Mouse (Mus musculus): ENCODE measurements around the gene Foxc1. TPM values are rescaled to one million over a fixed set of nuclear protein-coding genes. Genes with fewer than 3 reads are reported as not detected.
A peak's percentile ranks its signal among the peaks of the same experiment; 100 is the strongest.

The Foxc1 gene
- polyA plus RNA-seq, 1 experiment from 2014 or later: 0.28 TPM

- no peaks in the 10 kb centered on the region for H3K9me3 ChIP-seq
- peaks cover 31% of the 10 kb centered on the region for H3K27me3 ChIP-seq (replicated peaks)
- peak overlapping the region; percentile 30 for H3K4me3 ChIP-seq (replicated peaks)
- H3K27ac ChIP-seq: no peak overlapping the region
- ATAC-seq (ENCODE audit: insufficient read depth, low FRiP score, low read depth): peak; percentile 76; the same call in 1 of the 2 replicates
- no peak overlapping the region for H3K9ac ChIP-seq
- 0 out of 2 replicates have a peak, but pooled peaks cover 6% of the 10 kb centered on the region for H3K4me1 ChIP-seq
- peak overlapping the region; percentile 55 for H3K4me2 ChIP-seq
- H3K36me3 ChIP-seq: no peaks in the 10 kb centered on the region
- 10% methylated on average over 16 of the region's 16 CpGs for WGBS
These were observed 14.2 kb downstream of the Foxc1 start for GRCm38 (mm10) chr13:31820587-31821017.

GRCm38 (mm10) chr13:31821050-31821449, 14.6 kb downstream of the Foxc1 start:
- Histone ChIP-seq H3K36me3 (no peaks in the 10 kb centered on the region), H3K27me3 (replicated peaks) (peaks cover 27% of the 10 kb centered on the region), H3K9ac (no peak overlapping the region), H3K4me3 (replicated peaks) (peak overlapping the region; percentile 30; the same call in 1 of the 2 replicates), H3K4me2 (peak overlapping the region; percentile 55), H3K9me3 (no peaks in the 10 kb centered on the region), H3K27ac (no peak overlapping the region), H3K4me1 (0 out of 2 replicates have a peak, but pooled peaks cover 6% of the 10 kb centered on the region)
- no peak for ATAC-seq (ENCODE audit: insufficient read depth, low FRiP score, low read depth)
- WGBS: 40% methylated on average over 6 of the region's 6 CpGs

- no peak overlapping the region for H3K9ac ChIP-seq
- ATAC-seq (ENCODE audit: insufficient read depth, low FRiP score, low read depth): no peak
- no peak overlapping the region for H3K4me2 ChIP-seq
- H3K9me3 ChIP-seq: no peaks in the 10 kb centered on the region
- H3K27ac ChIP-seq: no peak overlapping the region
- H3K4me1 ChIP-seq: 0 out of 2 replicates have a peak, but pooled peaks cover 6% of the 10 kb centered on the region
- H3K36me3 ChIP-seq: no peaks in the 10 kb centered on the region
- peaks cover 19% of the 10 kb centered on the region for H3K27me3 ChIP-seq (replicated peaks)
- H3K4me3 ChIP-seq (replicated peaks): no peak overlapping the region
- WGBS: 36% methylated on average over 5 of the region's 5 CpGs
These were observed 16.9 kb downstream of the Foxc1 start for GRCm38 (mm10) chr13:31823316-31823715.

- H3K27me3 ChIP-seq (replicated peaks): peaks cover 6% of the 10 kb centered on the region; the same call in 1 of the 2 replicates
- ATAC-seq (ENCODE audit: insufficient read depth, low FRiP score, low read depth): no peak
- 0 out of 2 replicates have a peak, but pooled peaks cover 4% of the 10 kb centered on the region for H3K4me1 ChIP-seq
- 91% methylated on average over 1 of the region's 1 CpGs for WGBS
- H3K4me3 ChIP-seq (replicated peaks): no peak overlapping the region
- no peak overlapping the region for H3K27ac ChIP-seq
- H3K36me3 ChIP-seq: no peaks in the 10 kb centered on the region
- H3K9ac ChIP-seq: no peak overlapping the region
- H3K4me2 ChIP-seq: no peak overlapping the region
- no peaks in the 10 kb centered on the region for H3K9me3 ChIP-seq
These were observed 18.7 kb downstream of the Foxc1 start for GRCm38 (mm10) chr13:31825180-31825579.

- no peak overlapping the region for H3K27ac ChIP-seq
- no peak overlapping the region for H3K4me3 ChIP-seq (replicated peaks)
- no peaks in the 10 kb centered on the region for H3K9me3 ChIP-seq
- H3K4me2 ChIP-seq: no peak overlapping the region
- H3K36me3 ChIP-seq: no peaks in the 10 kb centered on the region
- no peak overlapping the region for H3K9ac ChIP-seq
- peaks cover 6% of the 10 kb centered on the region; the same call in 1 of the 2 replicates for H3K27me3 ChIP-seq (replicated peaks)
- no peaks in the 10 kb centered on the region for H3K4me1 ChIP-seq
- WGBS: 80% methylated on average over 5 of the region's 5 CpGs
- no peak for ATAC-seq (ENCODE audit: insufficient read depth, low FRiP score, low read depth)
These were observed 20.7 kb downstream of the Foxc1 start for GRCm38 (mm10) chr13:31827160-31827559.

GRCm38 (mm10) chr13:31827820-31828332, 21.4 kb downstream of the Foxc1 start:
- Histone ChIP-seq H3K4me2 (no peak overlapping the region), H3K27me3 (replicated peaks) (peaks cover 6% of the 10 kb centered on the region; the same call in 1 of the 2 replicates), H3K4me1 (no peaks in the 10 kb centered on the region), H3K9me3 (no peaks in the 10 kb centered on the region), H3K9ac (no peak overlapping the region), H3K27ac (no peak overlapping the region), H3K4me3 (replicated peaks) (no peak overlapping the region), H3K36me3 (no peaks in the 10 kb centered on the region)
- no peak for ATAC-seq (ENCODE audit: insufficient read depth, low FRiP score, low read depth)
- WGBS: 38% methylated on average over 3 of the region's 3 CpGs

- Histone ChIP-seq H3K4me3 (replicated peaks) (no peak overlapping the region), H3K36me3 (no peaks in the 10 kb centered on the region), H3K27me3 (replicated peaks) (peaks cover 6% of the 10 kb centered on the region; the same call in 1 of the 2 replicates), H3K9ac (no peak overlapping the region), H3K4me1 (no peaks in the 10 kb centered on the region), H3K27ac (no peak overlapping the region), H3K4me2 (no peak overlapping the region), H3K9me3 (no peaks in the 10 kb centered on the region)
- WGBS: 91% methylated on average over 4 of the region's 4 CpGs
- ATAC-seq (ENCODE audit: insufficient read depth, low FRiP score, low read depth): no peak
These were observed 22.0 kb downstream of the Foxc1 start for GRCm38 (mm10) chr13:31828446-31828845.

- Histone ChIP-seq H3K27ac (no peak overlapping the region), H3K9me3 (no peaks in the 10 kb centered on the region), H3K27me3 (replicated peaks) (peaks cover 3% of the 10 kb centered on the region; the same call in 1 of the 2 replicates), H3K4me3 (replicated peaks) (no peak overlapping the region), H3K4me1 (no peaks in the 10 kb centered on the region), H3K36me3 (no peaks in the 10 kb centered on the region), H3K9ac (no peak overlapping the region), H3K4me2 (no peak overlapping the region)
- 40% methylated on average over 9 of the region's 9 CpGs for WGBS
- no peak for ATAC-seq (ENCODE audit: insufficient read depth, low FRiP score, low read depth)
These were observed 23.9 kb downstream of the Foxc1 start for GRCm38 (mm10) chr13:31830332-31830731.

GRCm38 (mm10) chr13:31835802-31836201, 29.4 kb downstream of the Foxc1 start:
- Histone ChIP-seq H3K4me1 (no peaks in the 10 kb centered on the region), H3K9ac (no peak overlapping the region), H3K27me3 (replicated peaks) (no peaks in the 10 kb centered on the region), H3K4me3 (replicated peaks) (no peak overlapping the region), H3K9me3 (no peaks in the 10 kb centered on the region), H3K4me2 (no peak overlapping the region), H3K27ac (no peak overlapping the region), H3K36me3 (no peaks in the 10 kb centered on the region)
- 65% methylated on average over 4 of the region's 4 CpGs for WGBS
- ATAC-seq (ENCODE audit: insufficient read depth, low FRiP score, low read depth): no peak

- H3K36me3 ChIP-seq: no peaks in the 10 kb centered on the region
- H3K4me1 ChIP-seq: no peaks in the 10 kb centered on the region
- WGBS: 47% methylated on average over 5 of the region's 5 CpGs
- no peak overlapping the region for H3K4me3 ChIP-seq (replicated peaks)
- 0 out of 2 replicates have a peak, but pooled peaks cover under 1% of the 10 kb centered on the region for H3K27me3 ChIP-seq (replicated peaks)
- no peak overlapping the region for H3K4me2 ChIP-seq
- no peak for ATAC-seq (ENCODE audit: insufficient read depth, low FRiP score, low read depth)
- H3K9ac ChIP-seq: no peak overlapping the region
- H3K27ac ChIP-seq: no peak overlapping the region
- H3K9me3 ChIP-seq: no peaks in the 10 kb centered on the region
These were observed 43.0 kb downstream of the Foxc1 start for GRCm38 (mm10) chr13:31849258-31849971.

- H3K27ac ChIP-seq: no peak overlapping the region
- no peak overlapping the region for H3K4me2 ChIP-seq
- 56% methylated on average over 2 of the region's 2 CpGs for WGBS
- no peak overlapping the region for H3K9ac ChIP-seq
- H3K4me3 ChIP-seq (replicated peaks): no peak overlapping the region
- no peaks in the 10 kb centered on the region for H3K36me3 ChIP-seq
- ATAC-seq (ENCODE audit: insufficient read depth, low FRiP score, low read depth): no peak
- no peaks in the 10 kb centered on the region for H3K9me3 ChIP-seq
- no peaks in the 10 kb centered on the region for H3K4me1 ChIP-seq
- 0 out of 2 replicates have a peak, but pooled peaks cover 3% of the 10 kb centered on the region for H3K27me3 ChIP-seq (replicated peaks)
These were observed 47.1 kb downstream of the Foxc1 start for GRCm38 (mm10) chr13:31853564-31853963.

GRCm38 (mm10) chr13:31854000-31854399, 47.6 kb downstream of the Foxc1 start:
- no peak for ATAC-seq (ENCODE audit: insufficient read depth, low FRiP score, low read depth)
- H3K4me2 ChIP-seq: no peak overlapping the region
- H3K4me1 ChIP-seq: no peaks in the 10 kb centered on the region
- WGBS: 67% methylated on average over 4 of the region's 4 CpGs
- H3K27me3 ChIP-seq (replicated peaks): 0 out of 2 replicates have a peak, but pooled peaks cover 3% of the 10 kb centered on the region
- H3K9me3 ChIP-seq: no peaks in the 10 kb centered on the region
- H3K9ac ChIP-seq: no peak overlapping the region
- no peak overlapping the region for H3K27ac ChIP-seq
- no peak overlapping the region for H3K4me3 ChIP-seq (replicated peaks)
- H3K36me3 ChIP-seq: no peaks in the 10 kb centered on the region
